Mouse (Mus musculus) G1E (cell line): Measurements from ENCODE around the gene Nkx1-2.

Source experiments
- CTCF ChIP-seq: IDR thresholded peaks from 2 replicates; pipeline ENCODE4 v1.5.1; 2012; ENCODE audit warnings: low read depth, low read length, inconsistent platforms, mixed read lengths
- GATA2 ChIP-seq: IDR thresholded peaks from 2 replicates; pipeline ENCODE4 v1.6.1; 2012; ENCODE audit warnings: low read depth, low read length, inconsistent platforms, borderline replicate concordance

GRCm38 (mm10) chr7:132616391-132616790 lies 17.0 kb upstream of the Nkx1-2 start:
- TF ChIP-seq GATA2 (no peak), CTCF (no peak)
